Mouse (Mus musculus): ENCODE data around the gene Prokr1. TPM values are rescaled to one million over a fixed set of nuclear protein-coding genes. Genes with fewer than 3 reads are reported as not detected.

Prokr1 gene
- polyA plus RNA-seq, 1 experiment from 2014 or later, result 1.1 TPM

- 63% methylated on average over 1 of the region's 1 CpGs for WGBS (ENCODE audit: missing documents)
- no peak overlapping the region for H3K4me3 ChIP-seq (ENCODE audit: inconsistent target)
- no peaks in the 10 kb centered on the region for H3K36me3 ChIP-seq (ENCODE audit: inconsistent target)
- H3K27ac ChIP-seq, result no peak overlapping the region
- no peaks in the 10 kb centered on the region for H3K79me2 ChIP-seq (ENCODE audit: inconsistent target)
These were observed 45.0 kb downstream of the Prokr1 start for GRCm38 (mm10) chr6:87545331-87546217.

DNA sequence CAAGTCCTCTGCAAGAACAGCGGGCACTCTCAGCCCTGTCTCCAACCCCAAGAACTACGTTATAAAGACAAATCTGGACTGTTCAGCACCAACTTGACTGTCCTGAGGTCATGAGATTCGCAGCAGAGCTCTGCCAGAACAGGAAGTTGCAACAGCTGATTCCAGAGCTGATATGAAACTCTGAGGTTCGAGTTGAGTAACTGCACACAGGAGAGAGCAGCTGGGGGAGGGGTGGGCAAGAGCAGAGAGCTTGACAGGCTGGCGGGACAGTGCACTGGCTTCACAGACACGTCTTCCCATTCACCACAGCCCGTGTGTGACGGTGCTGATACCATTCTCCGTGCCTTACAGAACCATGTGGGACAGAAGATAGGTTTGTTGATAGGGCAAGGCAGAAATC is 48.5 kb downstream of the Prokr1 start:
- no peaks in the 10 kb centered on the region for H3K79me2 ChIP-seq (ENCODE audit: inconsistent target)
- no peaks in the 10 kb centered on the region for H3K36me3 ChIP-seq (ENCODE audit: inconsistent target)
- WGBS (ENCODE audit: missing documents), result under 1% methylated on average over 9 of the region's 9 CpGs
- no peak overlapping the region for H3K4me3 ChIP-seq (ENCODE audit: inconsistent target)
- H3K27ac ChIP-seq, result peak overlapping the region; percentile 94

- Histone ChIP-seq H3K27ac (peak overlapping the region; percentile 94), H3K79me2 (ENCODE audit: inconsistent target) (no peaks in the 10 kb centered on the region), H3K36me3 (ENCODE audit: inconsistent target) (no peaks in the 10 kb centered on the region), H3K4me3 (ENCODE audit: inconsistent target) (no peak overlapping the region)
- 0% methylated on average over 6 of the region's 6 CpGs for WGBS (ENCODE audit: missing documents)
These were observed 49.4 kb downstream of the Prokr1 start for GRCm38 (mm10) chr6:87541171-87541571.

DNA sequence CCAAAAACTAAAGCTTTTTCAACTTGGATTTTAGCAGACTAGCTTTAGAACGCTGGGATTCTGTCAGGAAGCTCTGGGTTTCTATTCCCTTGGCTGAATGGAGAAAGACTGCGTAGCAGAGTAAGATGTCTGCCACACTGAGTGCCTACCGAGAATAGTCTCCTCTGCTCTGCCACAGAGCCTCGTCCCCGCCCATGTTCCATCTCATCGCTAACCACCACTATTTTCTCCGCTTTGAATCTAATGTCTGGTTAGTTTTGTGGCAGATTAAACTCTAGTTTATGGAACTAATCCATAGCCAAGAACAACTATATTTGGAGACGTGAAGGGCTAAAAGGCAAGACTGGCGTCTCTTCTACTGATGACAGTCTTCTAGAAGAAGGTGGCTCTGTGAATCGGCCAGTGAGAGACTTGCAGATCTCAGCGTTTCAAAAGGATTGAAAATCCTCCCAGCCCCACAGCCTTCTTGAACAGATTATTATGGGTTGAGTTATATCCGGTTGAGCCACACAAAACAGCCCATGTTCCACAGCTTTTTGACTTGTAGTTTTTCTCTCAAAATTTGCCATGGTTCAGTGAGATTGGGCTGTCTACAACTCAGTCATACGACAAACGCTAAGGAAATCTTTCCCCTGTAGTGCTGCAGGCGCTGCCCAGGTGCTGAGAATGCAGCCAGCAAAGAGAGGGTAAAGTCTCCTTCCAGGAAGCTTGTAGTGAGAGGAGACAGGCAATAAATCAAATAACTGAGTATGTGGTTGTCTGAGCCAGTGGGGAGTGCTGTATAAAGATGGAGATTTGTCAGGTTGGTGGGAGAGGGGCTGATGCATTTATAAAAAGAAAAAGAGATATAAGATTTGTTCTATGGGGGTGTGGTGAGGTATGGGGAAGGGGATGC is 51.9 kb downstream of the Prokr1 start:
- no peaks in the 10 kb centered on the region for H3K36me3 ChIP-seq (ENCODE audit: inconsistent target)
- H3K79me2 ChIP-seq (ENCODE audit: inconsistent target), result peaks cover 5% of the 10 kb centered on the region; the same call in 1 of the 2 replicates
- no peak overlapping the region for H3K4me3 ChIP-seq (ENCODE audit: inconsistent target)
- H3K27ac ChIP-seq, result no peak overlapping the region
- 76% methylated on average over 15 of the region's 15 CpGs for WGBS (ENCODE audit: missing documents)

DNA sequence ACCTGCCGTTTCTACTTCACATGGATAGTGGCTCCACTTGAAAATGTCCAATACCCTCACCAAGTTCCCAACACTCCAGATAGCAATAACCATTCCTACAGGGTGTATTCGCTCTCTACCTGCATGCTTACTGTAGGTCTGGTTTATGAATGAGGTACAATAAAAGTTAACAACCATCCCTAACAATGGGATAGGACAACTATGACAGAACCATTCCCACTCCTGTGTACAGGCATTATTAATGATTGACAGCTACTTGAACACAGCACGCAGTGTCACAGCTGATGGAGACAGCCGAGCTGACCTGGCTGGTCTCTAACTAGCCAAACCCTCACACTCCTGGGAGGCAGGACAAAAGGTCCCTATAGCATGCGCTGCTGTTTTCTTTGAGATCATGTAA is 52.9 kb downstream of the Prokr1 start:
- peaks cover 5% of the 10 kb centered on the region; the same call in 1 of the 2 replicates for H3K79me2 ChIP-seq (ENCODE audit: inconsistent target)
- WGBS (ENCODE audit: missing documents), result 100% methylated on average over 4 of the region's 5 CpGs
- H3K27ac ChIP-seq, result no peak overlapping the region
- H3K36me3 ChIP-seq (ENCODE audit: inconsistent target), result no peaks in the 10 kb centered on the region
- no peak overlapping the region for H3K4me3 ChIP-seq (ENCODE audit: inconsistent target)

DNA sequence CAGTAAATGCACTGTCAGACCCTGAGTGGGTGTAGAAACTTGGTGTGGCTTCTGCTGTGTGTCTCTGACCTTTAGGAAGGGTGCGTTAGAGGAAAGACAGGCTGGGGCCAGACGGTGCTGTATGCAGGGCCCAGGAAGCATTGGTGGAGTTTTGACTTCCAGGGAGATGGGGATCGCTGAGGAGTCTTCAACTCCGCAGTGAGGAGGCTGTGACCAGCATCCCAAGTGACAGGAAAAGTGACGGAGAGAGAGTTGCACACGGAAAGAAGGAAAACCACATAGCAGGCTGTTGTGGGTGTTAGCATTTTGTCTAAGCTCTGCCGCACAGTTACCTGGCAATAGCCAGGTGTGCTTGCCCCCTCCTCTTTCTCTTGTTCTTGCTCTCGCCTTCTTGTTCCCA is 54.3 kb downstream of the Prokr1 start:
- 78% methylated on average over 7 of the region's 8 CpGs for WGBS (ENCODE audit: missing documents)
- Histone ChIP-seq H3K36me3 (ENCODE audit: inconsistent target) (no peaks in the 10 kb centered on the region), H3K79me2 (ENCODE audit: inconsistent target) (peaks cover 20% of the 10 kb centered on the region), H3K27ac (peak overlapping the region; percentile 96), H3K4me3 (ENCODE audit: inconsistent target) (no peak overlapping the region)

DNA sequence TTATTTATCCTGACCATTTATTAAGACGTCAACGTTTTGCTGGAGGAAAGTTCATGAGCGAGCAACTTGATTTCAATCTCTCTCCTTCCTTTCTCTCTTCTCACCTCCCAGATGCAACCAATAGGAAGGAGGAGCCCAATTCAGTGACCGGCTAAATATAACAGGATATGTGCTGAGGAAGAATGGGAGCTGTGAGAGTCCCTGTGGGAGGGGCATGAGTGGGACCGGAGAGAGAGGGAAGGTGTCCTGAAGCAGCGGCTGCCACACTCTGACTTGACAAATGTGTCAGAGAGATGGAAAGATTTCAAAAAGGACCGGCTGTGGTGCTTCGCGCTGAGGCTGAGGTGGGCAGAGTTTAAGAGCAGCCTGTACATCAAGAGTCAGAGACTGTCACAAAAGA is 54.9 kb downstream of the Prokr1 start:
- Histone ChIP-seq H3K79me2 (ENCODE audit: inconsistent target) (peaks cover 26% of the 10 kb centered on the region), H3K27ac (peak overlapping the region; percentile 96), H3K36me3 (ENCODE audit: inconsistent target) (no peaks in the 10 kb centered on the region), H3K4me3 (ENCODE audit: inconsistent target) (no peak overlapping the region)
- whole genome bisulfite sequencing (ENCODE audit: missing documents), result 34% methylated on average over 9 of the region's 9 CpGs

DNA sequence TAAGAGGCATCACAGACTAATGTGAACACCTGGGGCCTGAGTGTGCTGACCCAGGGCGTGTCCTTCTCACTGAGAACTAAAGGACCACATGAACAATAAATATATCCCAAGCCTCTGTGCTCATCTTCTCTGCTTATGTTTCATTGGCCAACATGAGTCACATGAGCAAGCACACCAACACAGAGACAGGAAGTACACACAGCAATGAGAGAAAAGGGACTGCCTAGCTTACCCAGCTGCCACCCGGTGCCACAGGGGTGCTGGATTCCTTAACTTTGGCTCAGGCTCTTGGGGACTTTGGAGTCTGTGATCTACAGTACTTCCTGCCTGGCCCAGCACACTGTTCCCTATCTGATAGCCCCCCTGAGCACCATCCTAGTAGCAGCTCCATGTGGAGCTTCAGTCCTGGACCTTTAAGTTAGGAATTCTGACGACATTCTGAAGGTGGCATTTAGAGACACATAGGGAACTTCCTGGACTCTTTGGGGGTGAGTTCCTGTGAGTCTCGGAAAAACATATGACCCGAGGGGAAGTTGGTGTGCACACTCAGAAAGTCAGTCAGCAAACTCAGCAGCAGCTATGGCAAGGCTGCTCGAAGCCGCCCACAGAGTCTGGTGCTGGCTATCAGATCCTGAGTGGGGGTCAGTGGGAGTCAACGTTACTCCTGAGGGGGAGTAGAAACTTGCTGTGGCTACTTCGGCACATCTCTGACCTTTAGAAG is 55.5 kb downstream of the Prokr1 start:
- Histone ChIP-seq H3K4me3 (ENCODE audit: inconsistent target) (no peak overlapping the region), H3K36me3 (ENCODE audit: inconsistent target) (no peaks in the 10 kb centered on the region), H3K27ac (peak overlapping the region; percentile 96), H3K79me2 (ENCODE audit: inconsistent target) (peaks cover 32% of the 10 kb centered on the region)
- 25% methylated on average over 9 of the region's 9 CpGs for WGBS (ENCODE audit: missing documents)

- peaks cover 16% of the 10 kb centered on the region for H3K36me3 ChIP-seq (ENCODE audit: inconsistent target)
- peak within 1 kb of the TSS; percentile 96 for H3K27ac ChIP-seq
- 2% methylated on average over 14 of the region's 14 CpGs for WGBS (ENCODE audit: missing documents)
- H3K79me2 ChIP-seq (ENCODE audit: inconsistent target), result peaks cover 51% of the 10 kb centered on the region
- peak within 1 kb of the TSS; percentile 68 for H3K4me3 ChIP-seq (ENCODE audit: inconsistent target)
These were observed 57.4 kb downstream of the Prokr1 start, which contains the start of gene Arhgap25 for GRCm38 (mm10) chr6:87532953-87533710. Gene Arhgap25 (minus strand): TSS chr6:87533259.

DNA sequence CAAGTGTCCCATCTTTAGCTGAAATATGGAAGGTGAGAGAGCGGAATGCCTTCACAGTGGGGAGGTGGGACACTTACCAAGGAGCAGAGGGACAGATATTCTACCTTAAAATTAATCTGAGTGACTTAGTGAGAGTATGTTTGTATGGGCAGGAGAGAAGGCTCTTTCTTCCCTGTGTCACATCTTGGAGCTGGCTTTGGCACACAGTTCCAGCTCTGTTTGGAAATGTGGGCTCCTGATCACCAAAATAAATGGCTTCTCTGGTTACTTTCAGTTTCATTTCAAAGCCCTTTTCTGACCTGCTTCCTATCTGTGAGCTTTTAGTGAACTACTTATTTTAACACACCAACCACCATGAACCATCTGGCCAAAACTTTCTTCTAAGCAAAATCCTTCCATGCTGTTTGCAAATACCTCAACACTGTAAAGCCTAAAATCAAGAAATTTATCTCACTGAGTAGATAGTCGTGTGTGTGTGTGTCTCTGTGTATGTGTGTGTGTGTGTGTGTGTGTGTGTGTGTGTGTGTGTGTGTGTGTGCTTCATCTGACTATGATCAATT is 59.0 kb downstream of the Prokr1 start:
- Histone ChIP-seq H3K27ac (peak overlapping the region; percentile 96), H3K79me2 (ENCODE audit: inconsistent target) (peaks cover 67% of the 10 kb centered on the region), H3K36me3 (ENCODE audit: inconsistent target) (peaks cover 32% of the 10 kb centered on the region), H3K4me3 (ENCODE audit: inconsistent target) (peak overlapping the region; percentile 68)
- 43% methylated on average over 1 of the region's 2 CpGs for WGBS (ENCODE audit: missing documents)

DNA sequence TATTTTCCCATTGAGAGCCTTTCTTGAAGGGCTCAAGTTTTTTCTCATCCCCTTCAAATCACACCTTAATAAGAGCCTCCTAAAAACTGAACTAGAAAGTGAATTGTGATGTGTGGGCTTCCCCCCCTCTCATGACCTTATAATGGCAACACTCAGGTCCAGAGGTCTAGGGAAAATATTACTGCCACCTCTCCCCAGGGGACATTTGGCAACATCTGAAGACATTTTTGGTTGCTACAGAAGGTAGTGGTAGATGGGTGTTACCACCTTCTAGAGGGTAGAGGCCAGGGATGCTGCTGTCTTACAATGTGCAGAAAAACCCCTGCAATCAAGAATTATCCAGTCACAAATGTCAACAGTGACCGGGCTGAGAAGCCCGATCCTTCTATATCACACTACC is 60.2 kb downstream of the Prokr1 start:
- peak overlapping the region; percentile 68; the same call in 1 of the 2 replicates for H3K4me3 ChIP-seq (ENCODE audit: inconsistent target)
- H3K27ac ChIP-seq, result peak overlapping the region; percentile 96; the same call in 1 of the 2 replicates
- no CpG with 5 or more reads among the region's 2 CpGs for WGBS (ENCODE audit: missing documents)
- peaks cover 35% of the 10 kb centered on the region for H3K36me3 ChIP-seq (ENCODE audit: inconsistent target)
- peaks cover 78% of the 10 kb centered on the region for H3K79me2 ChIP-seq (ENCODE audit: inconsistent target)

Measured in macrophage (primary cell).